Mouse (Mus musculus) G1E-ER4 (cell line): ENCODE data around the gene Phf13. TPM values are rescaled to one million over a fixed set of nuclear protein-coding genes. Genes with fewer than 3 reads are reported as not detected.

ENCODE experiments used
- GATA1 ChIP-seq: IDR thresholded peaks from one replicate; pipeline ENCODE4 v1.8.0; 2012; ENCODE audit warnings: low read length, inconsistent platforms
- polyA plus RNA-seq: library from polyadenylated mRNA; stranded (reverse); fragments of >175 nt; gene quantifications from 2 replicates; pipeline ENCODE4 v1.2.3, GENCODE M21; 2012

Gene Phf13
- polyA plus RNA-seq, 1 experiment, result 4.1 TPM

DNA sequence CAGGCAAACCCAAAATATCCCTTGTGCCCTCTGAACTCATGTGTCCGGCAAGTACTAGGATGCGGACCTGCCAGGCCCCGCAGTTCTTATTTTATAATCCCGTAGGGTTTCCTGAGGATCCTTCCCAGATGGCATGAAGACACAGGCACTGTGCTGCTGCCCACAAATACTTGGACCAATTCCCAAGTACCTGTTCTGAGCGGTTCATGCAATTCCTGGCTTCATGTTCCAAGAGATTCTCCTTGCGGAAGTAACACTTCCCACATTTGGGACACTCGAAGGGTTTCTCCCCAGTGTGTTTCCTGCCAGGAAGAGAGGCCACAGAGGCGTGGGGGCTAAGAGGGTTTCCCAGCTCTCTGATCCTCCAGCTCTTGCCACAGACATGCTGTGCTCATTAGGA lies 26.4 kb upstream of the Phf13 start:
- TF ChIP-seq GATA1, result no peak

DNA sequence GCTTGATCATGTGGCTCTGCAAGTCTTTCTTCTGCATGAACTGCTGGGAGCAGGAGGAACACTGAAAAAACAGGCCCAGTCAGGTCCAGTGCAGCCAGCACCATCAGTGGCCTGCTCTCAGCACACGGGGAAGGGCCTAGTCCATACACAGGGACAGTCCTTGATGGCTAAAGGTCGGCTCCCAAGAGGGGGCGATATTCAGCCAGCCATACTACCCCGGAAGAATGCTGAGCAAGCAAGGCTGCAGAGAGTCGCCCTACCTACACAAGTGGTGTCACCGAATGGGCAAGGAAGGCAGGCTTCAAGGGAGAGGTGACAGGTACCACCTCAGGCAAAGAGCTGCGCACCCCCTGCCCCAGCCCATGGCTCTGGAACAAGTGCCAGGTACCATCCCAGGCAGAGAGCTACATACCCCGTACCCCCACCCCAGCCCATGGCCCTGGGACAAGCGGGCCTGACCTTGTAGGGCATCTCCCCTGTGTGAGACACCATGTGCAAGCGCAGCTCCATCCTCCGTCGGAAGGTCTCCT lies 25.6 kb upstream of the Phf13 start:
- TF ChIP-seq GATA1, result no peak

DNA sequence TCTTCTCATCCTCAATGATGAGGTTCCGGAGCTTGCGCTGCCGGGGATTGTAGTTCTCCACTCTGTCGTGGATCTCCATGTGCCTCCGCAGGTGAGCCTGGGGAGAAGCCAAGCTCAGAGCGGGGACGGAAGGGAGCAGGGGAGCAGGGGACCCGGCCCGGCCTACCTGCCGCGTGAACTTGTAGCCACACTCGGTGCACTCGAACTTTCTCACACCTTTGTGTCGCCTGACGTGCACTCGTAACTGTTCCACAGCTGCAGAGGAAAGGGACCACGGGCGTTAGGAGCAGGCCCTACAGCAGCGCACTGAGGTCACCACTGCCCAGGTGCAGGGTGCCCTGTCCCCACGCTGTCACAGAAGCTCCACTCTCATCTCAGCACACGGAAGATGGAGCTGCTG lies 24.0 kb upstream of the Phf13 start:
- no peak for TF ChIP-seq GATA1

DNA sequence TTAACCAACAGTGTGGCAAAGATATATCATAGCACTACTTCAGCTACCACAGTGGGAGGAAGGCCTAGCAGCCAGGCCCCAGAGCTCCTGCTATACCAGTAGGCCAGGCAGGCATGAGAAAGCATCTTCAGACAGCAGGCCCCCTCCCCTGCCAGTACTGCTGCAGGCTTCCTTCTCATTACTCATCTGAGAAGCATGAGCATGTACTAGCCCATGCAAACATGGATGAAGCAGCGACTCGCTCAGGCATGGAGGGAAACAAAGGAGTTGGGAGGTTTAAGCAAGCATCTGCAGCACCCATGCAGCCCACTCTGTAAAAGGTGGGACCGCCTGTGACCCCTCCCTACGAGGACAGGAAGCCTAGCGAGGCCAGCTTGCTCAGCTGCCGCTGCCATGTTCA lies 23.0 kb upstream of the Phf13 start:
- no peak for TF ChIP-seq GATA1

DNA sequence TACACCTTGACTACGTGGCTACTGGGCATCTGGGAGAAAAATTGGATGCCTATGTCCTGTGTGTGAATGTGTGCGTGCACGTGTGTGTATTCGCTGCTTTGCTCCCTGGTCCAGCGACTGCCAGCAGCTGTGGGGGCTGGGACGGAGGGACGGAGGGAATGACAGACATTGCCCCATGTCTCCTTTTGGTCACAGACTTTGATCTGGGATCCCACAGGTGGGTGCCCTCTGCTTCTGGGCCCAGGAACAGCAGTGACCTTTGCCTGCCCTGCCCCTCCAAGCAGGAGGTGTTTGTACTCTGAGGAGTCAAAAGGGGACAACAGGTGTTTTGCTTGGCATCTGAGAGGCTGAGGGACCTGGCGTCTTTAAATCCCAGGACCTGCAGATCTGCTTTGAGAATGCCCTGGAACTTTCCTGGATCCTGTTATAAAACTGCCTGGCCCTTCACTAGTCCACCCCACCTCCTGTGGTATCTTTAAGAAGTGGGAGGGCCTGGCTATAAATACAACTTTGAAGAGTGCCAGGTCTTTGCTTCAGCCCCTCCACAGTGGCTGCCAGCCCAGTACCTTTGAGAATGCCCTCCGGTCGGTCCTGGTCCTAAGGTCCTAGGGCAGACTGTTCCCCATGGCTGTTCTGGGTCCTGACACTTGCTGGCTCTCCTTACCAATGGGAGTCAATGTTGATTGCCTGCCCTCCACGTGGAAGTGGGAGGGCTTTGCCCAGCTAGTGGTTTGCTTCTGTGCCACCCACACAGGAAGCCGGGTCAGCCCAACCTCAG lies 17.2 kb upstream of the Phf13 start:
- no peak for TF ChIP-seq GATA1

DNA sequence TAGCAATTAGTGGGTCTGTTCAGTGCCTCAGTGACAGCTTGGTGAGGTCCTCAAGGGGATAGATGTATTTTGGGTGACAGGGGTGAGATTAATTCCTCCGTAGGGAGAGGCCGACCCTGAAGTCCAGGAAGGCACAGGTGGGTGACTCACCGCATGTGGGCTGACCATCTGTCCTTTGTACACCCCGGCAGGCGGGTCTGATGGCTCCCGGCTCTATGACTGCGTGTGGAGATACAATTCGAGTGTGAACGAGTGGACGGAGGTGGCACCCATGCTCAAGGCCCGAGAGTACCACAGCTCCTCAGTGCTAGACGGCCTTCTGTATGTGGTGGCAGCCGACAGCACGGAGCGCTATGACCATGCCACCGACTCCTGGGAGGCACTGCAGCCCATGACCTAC lies 16.1 kb upstream of the Phf13 start:
- TF ChIP-seq GATA1, result no peak

DNA sequence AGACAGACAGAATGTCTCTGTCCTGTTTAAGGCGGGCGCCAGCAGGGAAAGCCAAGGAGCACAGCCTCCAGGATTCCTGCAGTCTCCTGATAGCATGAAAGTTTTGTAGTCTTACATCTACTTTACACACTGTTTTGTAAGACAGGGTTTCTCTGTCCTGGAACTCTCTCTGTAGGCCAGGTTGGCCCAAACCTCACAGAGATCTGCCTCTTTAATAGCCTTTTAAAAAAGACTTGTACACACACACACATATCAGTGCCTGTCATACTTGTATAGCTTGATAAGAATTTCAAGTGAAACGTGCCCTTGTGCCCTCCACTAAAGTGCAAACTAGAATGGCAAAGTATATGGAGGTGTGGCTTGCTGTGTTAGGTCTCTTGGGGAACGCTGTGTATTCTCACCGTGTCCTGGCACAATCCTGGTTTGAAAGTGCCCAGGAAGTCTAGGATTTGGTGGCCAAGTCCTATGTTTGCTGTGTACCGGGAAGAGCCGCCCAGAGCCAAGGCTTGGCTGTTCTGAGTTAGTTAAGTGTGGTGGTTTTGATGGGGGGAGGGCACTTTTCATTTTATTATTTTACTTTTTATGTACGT lies 15.2 kb upstream of the Phf13 start:
- no peak for TF ChIP-seq GATA1

DNA sequence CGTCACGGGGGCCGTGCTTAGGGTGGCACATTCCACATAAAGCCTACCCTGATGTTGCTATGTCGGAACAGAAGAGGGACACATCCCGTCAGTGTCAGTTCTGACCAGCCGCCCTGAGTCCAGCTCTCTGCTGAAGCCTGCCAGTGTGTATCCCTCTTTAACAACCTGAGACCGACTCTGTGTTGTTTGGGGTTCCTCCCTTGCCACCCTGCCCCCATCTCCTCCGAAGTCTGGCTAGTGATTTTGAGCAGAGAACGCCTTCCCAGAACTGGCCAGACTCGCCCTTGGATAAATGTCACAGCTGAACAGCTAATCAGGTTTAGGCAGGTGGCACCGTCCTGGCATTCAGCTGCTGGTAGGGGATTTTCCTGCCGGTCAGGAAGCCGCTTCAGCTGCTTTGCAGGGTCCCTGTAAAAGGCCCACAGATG lies 14.7 kb upstream of the Phf13 start:
- no peak for TF ChIP-seq GATA1

DNA sequence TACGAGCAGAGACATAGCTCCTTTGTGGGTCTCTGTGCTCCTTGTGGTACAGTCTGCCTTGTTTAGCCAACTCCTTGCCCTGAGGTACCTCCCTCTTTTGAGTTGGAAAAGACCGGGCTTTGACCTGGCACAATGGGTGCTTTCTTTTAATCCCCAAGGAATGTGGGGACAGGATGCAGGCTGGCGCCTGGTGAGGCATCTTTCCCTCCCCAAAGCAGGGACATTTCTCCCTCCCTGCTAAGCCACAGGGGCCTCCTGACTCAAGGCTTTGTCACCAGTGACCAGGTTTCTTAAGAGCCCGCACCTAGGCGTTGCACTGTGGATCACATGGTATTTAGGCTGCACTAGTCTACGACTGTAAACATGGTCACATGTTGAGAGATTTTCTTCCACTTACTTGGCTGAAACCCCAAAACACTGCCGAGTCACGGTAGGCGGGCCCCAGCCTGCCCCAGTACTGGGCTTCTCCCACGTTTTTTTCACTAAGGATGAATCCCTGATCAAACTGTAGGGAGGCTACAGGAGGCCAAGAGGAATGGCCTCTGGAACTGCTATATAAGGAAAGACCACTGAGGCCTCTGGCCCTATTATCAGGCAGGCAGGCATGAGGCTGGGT lies 14.1 kb upstream of the Phf13 start:
- TF ChIP-seq GATA1, result no peak

DNA sequence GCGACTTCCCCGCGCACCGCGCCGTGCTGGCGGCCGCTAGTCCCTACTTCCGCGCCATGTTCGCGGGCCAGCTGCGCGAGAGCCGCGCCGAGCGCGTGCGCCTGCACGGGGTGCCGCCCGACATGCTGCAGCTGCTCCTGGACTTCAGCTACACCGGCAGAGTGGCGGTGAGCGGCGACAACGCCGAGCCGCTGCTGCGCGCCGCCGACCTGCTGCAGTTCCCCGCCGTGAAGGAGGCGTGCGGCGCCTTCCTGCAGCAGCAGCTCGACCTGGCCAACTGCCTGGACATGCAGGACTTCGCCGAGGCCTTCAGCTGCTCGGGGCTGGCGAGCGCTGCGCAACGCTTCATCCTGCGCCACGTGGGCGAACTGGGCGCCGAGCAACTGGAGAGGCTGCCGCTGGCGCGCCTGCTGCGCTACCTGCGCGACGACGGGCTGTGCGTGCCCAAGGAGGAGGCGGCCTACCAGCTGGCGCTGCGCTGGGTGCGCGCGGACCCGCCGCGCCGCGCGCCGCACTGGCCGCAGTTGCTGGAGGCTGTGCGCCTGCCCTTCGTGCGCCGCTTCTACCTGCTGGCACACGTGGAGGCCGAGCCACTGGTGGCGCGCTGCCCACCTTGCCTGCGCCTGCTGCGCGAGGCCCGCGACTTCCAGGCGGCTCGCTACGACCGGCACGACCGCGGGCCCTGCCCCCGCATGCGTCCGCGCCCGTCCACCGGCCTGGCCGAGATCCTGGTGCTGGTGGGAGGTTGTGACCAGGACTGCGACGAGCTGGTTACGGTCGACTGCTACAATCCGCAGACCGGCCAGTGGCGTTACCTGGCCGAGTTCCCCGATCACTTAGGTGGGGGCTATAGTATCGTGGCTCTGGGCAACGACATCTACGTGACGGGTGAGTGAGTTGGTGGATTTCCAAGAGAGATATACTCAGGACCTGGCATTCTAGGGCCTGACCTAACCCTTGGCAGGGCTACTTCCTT lies 13.3 kb upstream of the Phf13 start:
- no peak for TF ChIP-seq GATA1

DNA sequence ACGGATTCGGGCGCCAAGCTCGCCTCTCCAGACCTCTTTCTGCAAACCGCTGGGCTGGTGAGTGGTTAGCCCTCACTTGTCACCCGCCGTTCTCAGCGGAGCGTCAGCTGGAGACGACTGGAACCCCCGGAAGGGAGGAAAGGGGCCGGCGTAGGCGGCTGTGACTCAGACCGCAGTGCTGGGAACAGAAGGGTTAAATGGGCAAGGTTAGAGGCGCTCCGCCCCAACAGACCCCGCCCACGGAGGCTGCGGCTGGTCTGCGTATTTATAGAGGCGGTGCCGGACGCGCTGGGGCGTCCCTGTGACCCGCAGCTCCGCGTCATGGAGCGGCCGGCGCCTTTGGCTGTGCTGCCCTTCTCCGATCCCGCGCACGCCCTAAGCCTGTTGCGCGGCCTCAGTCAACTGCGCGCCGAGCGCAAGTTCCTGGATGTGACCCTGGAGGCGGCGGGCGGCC lies 12.6 kb upstream of the Phf13 start, which contains the start of gene Klhl21:
TSS of gene Klhl21 (plus strand) at position 182 of the 454 bp plus-strand sequence.
- no peak for TF ChIP-seq GATA1

DNA sequence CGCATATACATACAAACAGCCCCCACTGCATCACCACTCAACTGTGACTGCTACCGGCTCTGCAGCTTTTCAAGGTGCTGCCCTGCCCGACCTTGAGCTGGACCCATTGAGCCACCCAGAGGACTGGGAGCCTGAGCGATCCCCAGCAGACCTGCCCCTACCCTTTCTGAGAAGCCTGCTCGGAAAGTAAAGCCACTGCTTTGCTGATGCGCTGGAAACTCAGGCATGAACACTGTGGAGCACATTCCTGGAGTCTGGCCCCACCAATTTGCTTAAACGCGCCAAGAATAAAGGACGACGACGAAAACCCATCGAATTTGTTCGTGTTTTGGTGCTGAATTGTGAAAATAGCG lies 12.1 kb upstream of the Phf13 start:
- no peak for TF ChIP-seq GATA1

DNA sequence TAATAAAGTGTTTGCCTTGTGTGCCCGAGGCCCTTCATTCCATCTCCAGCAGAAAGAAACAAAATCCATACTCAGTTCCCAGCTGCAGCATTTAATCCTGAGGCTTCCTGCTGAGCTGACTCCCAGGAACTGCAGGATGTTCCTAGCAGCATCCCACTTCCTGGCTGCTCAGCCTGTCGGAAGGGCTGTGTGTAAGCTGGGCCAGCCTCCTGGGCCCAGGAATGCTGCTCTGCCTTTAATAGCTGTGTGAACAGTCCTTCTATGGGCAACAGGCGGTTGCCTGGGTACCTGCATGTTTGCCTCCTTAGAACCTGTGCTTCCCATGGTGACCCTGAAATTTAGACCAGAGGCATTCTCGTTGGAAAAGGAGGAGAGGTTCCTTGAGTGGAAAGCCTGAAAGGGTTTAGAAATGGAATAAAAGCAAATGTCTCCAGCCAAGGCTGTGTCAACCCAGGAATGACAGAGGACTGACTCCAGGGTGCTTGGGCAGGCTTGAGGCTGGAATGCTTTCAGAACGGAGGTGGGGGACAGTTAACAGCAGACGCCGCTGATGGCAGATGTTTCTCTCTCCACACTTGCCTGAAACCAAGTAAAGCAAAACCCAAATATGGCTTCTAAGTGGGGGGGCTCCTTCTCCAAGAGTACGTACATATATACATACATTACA lies 11.6 kb upstream of the Phf13 start:
- no peak for TF ChIP-seq GATA1

DNA sequence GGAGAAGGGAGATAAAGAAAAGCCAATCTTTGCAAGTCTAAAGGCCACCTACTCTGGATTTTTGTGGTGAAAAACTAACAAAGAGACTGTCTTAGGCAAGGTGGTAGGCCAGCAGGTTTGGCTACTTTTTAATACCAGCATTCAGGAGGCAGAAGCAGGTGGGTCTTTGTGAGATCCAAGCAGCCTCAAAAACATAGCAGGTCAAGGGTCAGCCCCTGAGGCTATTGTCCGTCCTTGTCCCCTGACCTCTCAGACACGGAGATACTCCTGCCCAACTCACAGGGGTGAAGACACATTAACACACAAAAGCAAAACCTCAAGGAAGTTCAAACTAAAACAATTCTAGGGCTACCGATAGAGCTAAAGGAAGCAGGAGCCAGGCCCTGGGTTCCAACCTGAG lies 10.8 kb upstream of the Phf13 start:
- TF ChIP-seq GATA1, result no peak

DNA sequence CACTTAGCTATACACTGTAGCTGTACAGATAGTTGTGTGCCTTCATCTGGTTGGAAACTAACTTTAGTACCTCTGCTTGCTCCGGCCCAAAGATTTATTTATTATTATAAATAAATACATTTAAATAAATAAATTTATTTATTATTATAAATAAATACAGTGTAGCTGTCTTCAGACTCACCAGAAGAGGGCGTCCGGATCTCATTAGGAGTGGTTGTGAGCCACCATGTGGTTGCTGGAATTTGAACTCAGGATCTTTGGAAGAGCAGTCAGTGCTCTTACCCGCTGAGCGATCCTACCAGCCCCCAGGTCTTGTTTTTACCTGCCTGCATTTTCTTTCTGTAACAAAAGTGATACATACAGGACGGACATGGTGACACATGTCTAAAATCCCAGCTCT lies 10.1 kb upstream of the Phf13 start:
- no peak for TF ChIP-seq GATA1
